Comparison of ENCODE assay signal across 16 mouse cellular contexts in genomic region chr3:145334046-145334445, GRCm38 (mm10). TPM values are rescaled to one million over a fixed set of nuclear protein-coding genes. Genes with fewer than 3 reads are reported as not detected.
"Had no signal": no experiment of that assay in that cellular context is flagged by ENCODE, and none has a peak within 500 bp of the region (broad histone marks: within the 10 kb centered on the region; RNA-seq: fewer than 3 reads in every experiment).

No protein-coding gene starts in this region.

- H3K4me1 ChIP-seq: limb, embryonic 12.5 days; midbrain, embryonic 13.5 days; neural tube, embryonic 12.5 days; stomach, embryonic 15.5 days had no signal

- ATAC-seq: lung, postnatal 0 days; midbrain, embryonic 13.5 days had no signal

- H3K36me3 ChIP-seq: limb, embryonic 12.5 days; midbrain, embryonic 13.5 days; neural tube, embryonic 12.5 days; stomach, embryonic 15.5 days had no signal

- H3K4me3 ChIP-seq: layer of hippocampus, adult 2 months; limb, embryonic 12.5 days; midbrain, embryonic 13.5 days; neural tube, embryonic 12.5 days; stomach, embryonic 15.5 days had no signal

- H3K4me2 ChIP-seq: limb, embryonic 12.5 days; midbrain, embryonic 13.5 days; neural tube, embryonic 12.5 days; stomach, embryonic 15.5 days had no signal

- H3K27ac ChIP-seq: layer of hippocampus, adult 2 months; limb, embryonic 12.5 days; liver, embryonic 14.5 days; midbrain, embryonic 13.5 days; neural tube, embryonic 12.5 days; stomach, embryonic 15.5 days had no signal

- H3K27me3 ChIP-seq: limb, embryonic 12.5 days; midbrain, embryonic 13.5 days; neural tube, embryonic 12.5 days; stomach, embryonic 15.5 days had no signal

- DNase-seq: kidney, postnatal 4 days; liver; lung, adult 2 months; lung, postnatal 36 days; right cerebral cortex, postnatal 4 days; thymus, postnatal 36 days had no signal

- H3K9me3 ChIP-seq: limb, embryonic 12.5 days; midbrain, embryonic 13.5 days; neural tube, embryonic 12.5 days; stomach, embryonic 15.5 days had no signal

- H3K9ac ChIP-seq: limb, embryonic 12.5 days; liver, embryonic 14.5 days; midbrain, embryonic 13.5 days; neural tube, embryonic 12.5 days; stomach, embryonic 15.5 days had no signal

RNA-seq across cellular contexts. Expression of gene Col24a1, which starts 41.8 kb away (rescaled TPM):
- total RNA-seq: megakaryocyte progenitor cell, adult 5-6 weeks; neutrophil, adult 5-6 weeks had no signal
- polyA plus RNA-seq: spleen, adult 2 months had no signal
